Mouse (Mus musculus) spleen, adult 2 months (tissue): ENCODE measurements at regions not wholly inside any gene's neighbourhood (a gene's known extent, or its start where the extent isn't known, plus 50 kb on each side); places are given as distances from the start of the nearest gene placed in this dataset.

Source experiments
- DNase-seq, 2 experiments: peaks; one replicate each; pipeline versions ENCODE4 v3.0.0 to v3.0.0-alpha.2; 2012 to 2021; ENCODE audit warnings: low spot score in 2 of 2, low read depth in 1 of 2
- H3K27ac ChIP-seq: fragments of 200-500 bp; 2 replicates; pipeline ENCODE4 v1.5.1; 2012; ENCODE audit warnings: low read length, inconsistent platforms; ENCODE audit not compliant: insufficient read depth
- H3K27me3 ChIP-seq: fragments of 200-500 bp; 2 replicates; pipeline ENCODE4 v1.6.1; 2012; ENCODE audit warnings: mild to moderate bottlenecking, moderate library complexity, low read length, inconsistent platforms; ENCODE audit not compliant: control insufficient read depth, insufficient read depth
- H3K36me3 ChIP-seq: fragments of 200-500 bp; 2 replicates; pipeline ENCODE4 v1.6.1; 2012; ENCODE audit warnings: mild to moderate bottlenecking, low read length, inconsistent platforms; ENCODE audit not compliant: control insufficient read depth, insufficient read depth
- H3K4me1 ChIP-seq: fragments of 200-500 bp; 2 replicates; pipeline ENCODE4 v1.6.1; 2011; ENCODE audit warnings: inconsistent platforms; ENCODE audit not compliant: control insufficient read depth, insufficient read depth, insufficient read length
- H3K4me3 ChIP-seq: fragments of 200-500 bp; 2 replicates; pipeline ENCODE4 v1.5.1; 2011; ENCODE audit warnings: mild to moderate bottlenecking, inconsistent platforms; ENCODE audit not compliant: insufficient read depth, insufficient read length; ENCODE audit errors: extremely low read depth
- CTCF ChIP-seq: fragments of 200-500 bp; IDR thresholded peaks from 2 replicates; pipeline ENCODE4 v1.5.1; 2011; ENCODE audit warnings: mild to moderate bottlenecking, inconsistent platforms; ENCODE audit not compliant: insufficient read depth, insufficient read length, insufficient replicate concordance; ENCODE audit errors: extremely low read depth
- POLR2A ChIP-seq: fragments of 200-500 bp; IDR thresholded peaks from 2 replicates; pipeline ENCODE4 v1.6.1; 2011; ENCODE audit warnings: low read depth, low read length, inconsistent platforms
- WGBS: fragments of 180-500 bp; shearing (Covaris S2); methylation state at CpG from one replicate; pipeline ENCODE4 v1.1.7; 2018; 5-methylcytosine and 5-hydroxymethylcytosine counted together

DNA sequence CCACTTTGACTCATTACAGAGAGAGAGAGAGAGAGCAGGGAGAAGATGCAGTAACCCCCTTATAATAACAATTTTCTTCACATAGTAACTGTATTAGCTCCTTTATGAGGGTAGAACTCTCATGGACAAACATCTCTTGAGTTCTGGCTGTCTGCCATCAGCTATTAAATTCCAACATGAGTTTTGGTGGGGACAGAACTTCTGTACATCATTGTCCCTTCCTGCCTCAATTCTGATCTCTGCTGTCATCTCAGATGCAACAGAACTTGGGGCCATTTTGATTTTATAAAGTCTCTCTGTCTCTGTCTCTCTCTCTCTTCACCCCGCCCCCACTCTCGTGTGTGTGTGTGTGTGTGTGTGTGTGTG lies 261.6 kb downstream of the Rps24 start:
- no peak overlapping the region for H3K4me3 ChIP-seq
- no peak for TF ChIP-seq CTCF
- TF ChIP-seq POLR2A: no peak
- H3K27ac ChIP-seq: no peak overlapping the region; the same call in 1 of the 2 replicates
- no peak for DNase-seq
- no peaks in the 10 kb centered on the region for H3K4me1 ChIP-seq
- no peaks in the 10 kb centered on the region for H3K27me3 ChIP-seq
- H3K36me3 ChIP-seq: no peaks in the 10 kb centered on the region
- WGBS: 83% methylated on average over 2 of the region's 2 CpGs

DNA sequence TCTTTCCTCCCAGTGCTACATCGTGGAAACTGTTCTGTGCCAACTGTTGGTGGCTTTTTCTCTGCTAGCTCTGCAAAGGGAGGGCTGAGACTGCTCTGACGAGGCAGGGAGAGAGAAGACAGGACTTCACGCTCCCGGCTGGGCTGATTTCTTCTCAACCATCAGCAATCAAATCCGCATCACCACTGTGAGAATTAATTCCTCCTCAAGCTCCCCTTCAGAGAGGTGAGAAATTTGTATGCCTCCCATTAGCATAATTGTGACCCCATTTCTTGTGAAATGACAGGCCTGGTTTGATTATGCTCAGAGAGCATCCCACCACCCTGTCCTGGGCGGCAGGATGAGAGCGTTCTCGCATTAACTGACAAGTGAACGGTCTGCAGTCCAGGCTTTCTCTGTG lies 262.4 kb downstream of the Rps24 start:
- no peak overlapping the region for H3K4me3 ChIP-seq
- no peak overlapping the region for H3K27ac ChIP-seq
- TF ChIP-seq POLR2A (no peak), CTCF (no peak)
- 77% methylated on average over 9 of the region's 9 CpGs for WGBS
- DNase-seq: no peak
- no peaks in the 10 kb centered on the region for H3K36me3 ChIP-seq
- no peaks in the 10 kb centered on the region for H3K27me3 ChIP-seq
- H3K4me1 ChIP-seq: no peaks in the 10 kb centered on the region

DNA sequence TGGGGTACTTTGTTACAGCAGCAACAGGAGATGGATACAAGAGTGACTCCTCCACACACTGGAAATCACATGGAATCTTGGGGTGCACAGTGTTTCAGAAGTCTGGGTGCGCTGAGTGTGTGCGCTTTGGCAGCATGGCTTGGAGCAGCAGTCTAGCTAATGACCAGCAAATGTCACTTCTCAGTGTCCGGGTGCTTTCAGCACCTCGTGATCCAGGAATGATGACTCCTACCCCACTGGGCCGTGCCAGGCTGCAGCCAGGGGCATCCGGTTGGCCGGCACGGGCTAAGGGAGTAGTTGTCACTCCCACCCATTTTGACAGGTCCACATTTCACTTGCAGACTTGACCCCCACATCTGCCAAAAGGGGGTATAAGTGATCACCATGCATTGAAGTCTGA lies 264.3 kb downstream of the Rps24 start:
- H3K27ac ChIP-seq: no peak overlapping the region
- TF ChIP-seq CTCF: no peak
- no peak for TF ChIP-seq POLR2A
- no peak for DNase-seq
- 90% methylated on average over 8 of the region's 8 CpGs for WGBS
- H3K4me3 ChIP-seq: no peak overlapping the region
- H3K4me1 ChIP-seq: no peaks in the 10 kb centered on the region
- H3K27me3 ChIP-seq: no peaks in the 10 kb centered on the region
- H3K36me3 ChIP-seq: no peaks in the 10 kb centered on the region

DNA sequence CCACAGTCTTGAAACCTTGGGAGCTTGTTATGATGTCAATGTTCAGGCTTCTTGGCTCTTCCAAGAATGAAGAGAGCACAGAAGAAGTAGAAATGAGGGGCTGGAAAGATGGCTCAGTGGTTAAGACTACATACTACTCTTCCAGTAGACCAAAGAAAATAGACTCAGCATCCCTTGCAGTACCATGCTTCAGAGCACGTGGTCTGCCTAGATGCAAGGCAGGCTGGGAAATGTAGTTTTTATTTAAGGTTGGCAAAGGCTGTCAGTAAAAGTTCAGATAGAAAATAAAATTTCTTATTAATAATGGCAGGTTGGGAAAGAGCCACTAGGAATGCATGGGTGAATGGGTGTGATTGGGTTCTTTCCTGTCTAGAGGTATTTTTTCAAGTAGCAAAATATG lies 267.8 kb downstream of the Rps24 start:
- Histone ChIP-seq H3K27me3 (no peaks in the 10 kb centered on the region), H3K4me1 (no peaks in the 10 kb centered on the region), H3K4me3 (no peak overlapping the region), H3K27ac (no peak overlapping the region), H3K36me3 (no peaks in the 10 kb centered on the region)
- WGBS: 52% methylated on average over 1 of the region's 1 CpGs
- no peak for DNase-seq
- TF ChIP-seq POLR2A: no peak
- TF ChIP-seq CTCF: no peak

DNA sequence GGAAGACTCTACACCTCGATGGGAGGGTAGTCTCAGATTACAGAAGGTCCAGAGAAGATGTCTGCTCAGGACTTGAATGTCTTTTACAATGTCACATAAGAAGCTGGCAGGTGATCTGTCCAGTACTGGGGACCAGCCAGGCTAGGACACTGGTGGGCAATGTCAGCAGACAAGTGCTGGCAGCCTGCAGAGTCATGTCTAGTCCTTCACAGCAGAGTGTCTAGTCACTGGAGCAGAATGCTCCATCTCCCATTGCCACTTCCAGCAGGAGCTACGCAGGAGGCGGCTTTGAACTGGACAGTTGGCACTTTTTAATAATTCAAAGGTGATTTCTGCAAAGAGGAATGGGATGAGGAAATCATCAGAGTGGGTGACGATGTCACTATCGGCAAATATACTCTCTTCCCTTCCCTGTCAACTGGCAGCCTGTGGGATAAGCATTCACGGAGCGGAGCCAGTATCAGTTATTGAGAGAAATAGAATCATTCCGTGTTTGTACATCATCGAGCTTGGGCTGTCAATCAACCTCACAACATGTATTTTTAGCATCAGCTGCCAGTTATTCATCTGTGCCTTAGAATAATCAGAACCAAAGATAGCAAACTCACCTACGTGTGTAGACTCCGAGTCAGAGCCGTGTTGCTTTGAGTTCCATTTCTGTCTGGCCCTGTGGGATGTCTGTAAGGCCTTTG lies 268.6 kb downstream of the Rps24 start:
- Histone ChIP-seq H3K27ac (no peak overlapping the region), H3K4me1 (no peaks in the 10 kb centered on the region), H3K4me3 (no peak overlapping the region), H3K27me3 (no peaks in the 10 kb centered on the region), H3K36me3 (no peaks in the 10 kb centered on the region)
- TF ChIP-seq POLR2A: no peak
- no peak for TF ChIP-seq CTCF
- WGBS: 89% methylated on average over 12 of the region's 12 CpGs
- no peak for DNase-seq

DNA sequence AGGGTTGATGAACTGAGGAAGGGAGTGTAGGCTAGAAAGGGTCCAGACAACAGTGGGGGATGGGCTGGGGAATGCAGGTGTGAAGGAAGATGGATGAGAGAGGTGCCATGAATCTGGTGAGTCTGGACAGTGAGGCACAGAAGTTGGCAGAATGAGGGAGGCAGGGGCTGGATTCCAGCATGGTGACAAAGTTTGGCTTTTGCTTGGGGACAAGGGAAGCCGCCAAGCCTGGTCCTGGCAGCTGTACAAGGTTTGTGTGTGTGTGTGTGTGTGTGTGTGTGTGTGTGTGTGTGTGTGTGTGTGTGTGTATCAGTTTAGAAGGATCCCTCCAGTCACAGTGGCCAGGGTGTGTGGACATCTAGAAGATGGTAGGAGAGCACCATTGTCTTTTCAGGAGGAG lies 270.4 kb downstream of the Rps24 start:
- Histone ChIP-seq H3K27me3 (no peaks in the 10 kb centered on the region), H3K27ac (no peak overlapping the region), H3K4me1 (no peaks in the 10 kb centered on the region), H3K4me3 (no peak overlapping the region), H3K36me3 (no peaks in the 10 kb centered on the region)
- DNase-seq: no peak
- TF ChIP-seq CTCF (no peak), POLR2A (no peak)
- WGBS: 82% methylated on average over 1 of the region's 1 CpGs

DNA sequence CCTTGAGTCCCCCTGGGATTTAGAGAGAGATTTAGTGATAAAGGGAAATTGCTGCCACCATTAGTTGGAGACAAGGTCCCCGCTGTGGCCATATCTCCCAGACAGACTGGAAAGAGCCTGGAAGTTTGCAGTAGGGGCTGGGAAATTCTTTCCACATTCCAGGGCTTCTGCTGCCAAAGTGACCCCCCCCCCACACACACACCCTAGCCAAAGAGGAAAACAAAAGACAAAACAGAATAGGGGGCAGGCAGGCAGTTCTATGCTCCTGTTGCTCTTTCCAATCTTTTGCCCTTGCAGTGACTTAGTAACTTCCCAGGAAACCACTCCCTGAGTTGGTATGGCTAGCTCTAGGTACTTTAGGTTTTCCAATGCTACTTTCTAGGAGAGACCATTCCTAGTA lies 270.9 kb downstream of the Rps24 start:
- TF ChIP-seq POLR2A: no peak
- TF ChIP-seq CTCF: no peak
- Histone ChIP-seq H3K4me3 (no peak overlapping the region), H3K4me1 (no peaks in the 10 kb centered on the region), H3K27me3 (no peaks in the 10 kb centered on the region), H3K36me3 (no peaks in the 10 kb centered on the region), H3K27ac (no peak overlapping the region)
- no peak for DNase-seq
- WGBS: 78% methylated on average over 1 of the region's 1 CpGs

DNA sequence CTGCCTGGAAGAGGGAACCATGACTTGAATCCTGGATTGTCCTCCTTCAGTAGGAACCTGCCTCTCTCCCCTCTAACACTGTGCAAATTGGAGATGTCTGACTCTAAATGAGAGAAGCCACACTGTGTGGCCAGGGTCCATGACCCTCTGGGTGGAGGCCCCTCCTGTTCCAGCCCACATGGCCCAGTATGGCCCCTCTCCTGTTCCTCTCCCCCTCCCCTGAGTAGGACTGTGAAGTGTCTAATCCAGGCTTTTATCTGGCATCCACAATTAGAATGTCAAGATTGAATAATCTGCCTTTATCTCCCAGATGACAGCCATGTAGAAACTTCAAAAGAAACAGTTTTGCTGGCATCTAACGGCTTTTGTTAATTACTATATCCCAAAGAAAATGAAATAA lies 274.0 kb downstream of the Rps24 start:
- DNase-seq: no peak
- no peak overlapping the region for H3K4me3 ChIP-seq
- H3K27ac ChIP-seq: no peak overlapping the region
- no peaks in the 10 kb centered on the region for H3K27me3 ChIP-seq
- TF ChIP-seq POLR2A: no peak
- TF ChIP-seq CTCF: no peak
- H3K4me1 ChIP-seq: no peaks in the 10 kb centered on the region
- no peaks in the 10 kb centered on the region for H3K36me3 ChIP-seq
- WGBS: 79% methylated on average over 1 of the region's 1 CpGs
